In the genomic region with DNA sequence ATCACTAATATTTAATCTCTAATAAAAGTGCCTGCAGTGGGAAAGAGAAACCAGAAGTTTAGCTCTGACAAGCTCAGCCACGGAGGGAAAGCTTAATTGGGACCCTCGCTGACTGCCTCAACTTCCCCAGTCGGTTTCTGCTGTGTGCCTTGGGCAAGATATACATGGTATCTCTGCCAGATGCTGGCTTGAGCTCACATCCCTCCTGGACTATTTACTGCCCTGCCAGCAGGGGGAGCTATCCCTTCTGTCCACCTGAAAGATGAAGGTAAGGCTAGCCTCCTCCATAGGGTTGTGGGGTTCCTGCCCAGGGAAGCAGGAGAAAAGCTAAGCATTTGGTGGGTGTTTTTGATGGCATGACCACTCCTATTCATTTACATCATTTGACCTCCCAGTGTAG, we compare ENCODE assay signal across 9 mouse cellular contexts. TPM values are rescaled to one million over a fixed set of nuclear protein-coding genes. Genes with fewer than 3 reads are reported as not detected.
A peak's percentile ranks its signal among the peaks of the same experiment; 100 is the strongest.
DNase-seq lines count a peak whose midpoint lies in the region; ATAC-seq and TF ChIP-seq lines count a peak whose summit lies in the region.
"Had no signal": no experiment of that assay in that cellular context is flagged by ENCODE, and none has a peak within 500 bp of the region (broad histone marks: within the 10 kb centered on the region; RNA-seq: fewer than 3 reads in every experiment).

No protein-coding gene starts in this region.

- DNase-seq in kidney, postnatal 0 days (ENCODE audit: low spot score), result no peak
- DNase-seq in 3T3-L1 (ENCODE audit: low read depth, low spot score), result peak; percentile 25
- peak; percentile 45 for DNase-seq in CD4-positive helper T cell, adult 2 months (ENCODE audit: low read depth, low spot score)
- peak; percentile 28 for DNase-seq in brain, adult 2 months (ENCODE audit: low read depth, low spot score)
- no peak for DNase-seq in forebrain, embryonic 10.5 days (ENCODE audit: extremely low spot score, low spot score)
- DNase-seq in layer of hippocampus, postnatal 36 days, result no peak

- no peak for ATAC-seq in kidney, postnatal 0 days (replicated peaks; ENCODE audit: low FRiP score, low read depth)
- no peak for ATAC-seq in kidney, embryonic 16.5 days (ENCODE audit: low FRiP score, low TSS enrichment)
- no peak for ATAC-seq in hindbrain, embryonic 16.5 days

- no peak overlapping the region for H3K4me3 ChIP-seq in kidney, postnatal 0 days (replicated peaks; ENCODE audit: low read depth, low read length)
- no peak overlapping the region for H3K4me3 ChIP-seq in kidney, embryonic 16.5 days (ENCODE audit: low read length)
- no peak overlapping the region for H3K4me3 ChIP-seq in forebrain, embryonic 10.5 days
- H3K4me3 ChIP-seq in hindbrain, embryonic 16.5 days (ENCODE audit: low read length), result no peak overlapping the region
- H3K4me3 ChIP-seq: embryonic facial prominence, embryonic 15.5 days had no signal

- H3K4me2 ChIP-seq in kidney, postnatal 0 days (ENCODE audit: low read length), result no peak overlapping the region
- no peak overlapping the region for H3K4me2 ChIP-seq in kidney, embryonic 16.5 days (replicated peaks; ENCODE audit: low read depth, low read length)
- no peak overlapping the region for H3K4me2 ChIP-seq in hindbrain, embryonic 16.5 days (ENCODE audit: low read length)

- H3K4me1 ChIP-seq in kidney, postnatal 0 days (replicated peaks; ENCODE audit: insufficient read depth, low read length), result no peaks in the 10 kb centered on the region
- H3K4me1 ChIP-seq in kidney, embryonic 16.5 days (ENCODE audit: insufficient read depth, low read length), result 0 out of 2 replicates have a peak, but pooled peaks cover 3% of the 10 kb centered on the region
- peaks cover 6% of the 10 kb centered on the region for H3K4me1 ChIP-seq in forebrain, embryonic 10.5 days
- no peaks in the 10 kb centered on the region for H3K4me1 ChIP-seq in hindbrain, embryonic 16.5 days (ENCODE audit: control insufficient read depth, insufficient read depth, low read depth, low read length)

- H3K27ac ChIP-seq in kidney, postnatal 0 days, result no peak overlapping the region
- no peak overlapping the region for H3K27ac ChIP-seq in kidney, embryonic 16.5 days (ENCODE audit: low read length)
- H3K27ac ChIP-seq in forebrain, embryonic 10.5 days, result no peak overlapping the region
- H3K27ac ChIP-seq in hindbrain, embryonic 16.5 days (ENCODE audit: low read depth, low read length), result no peak overlapping the region
- H3K27ac ChIP-seq: embryonic facial prominence, embryonic 15.5 days had no signal

- no peaks in the 10 kb centered on the region for H3K36me3 ChIP-seq in kidney, postnatal 0 days (ENCODE audit: insufficient read depth, low read length)
- H3K36me3 ChIP-seq in kidney, embryonic 16.5 days (ENCODE audit: insufficient read depth, low read length), result no peaks in the 10 kb centered on the region
- H3K36me3 ChIP-seq in forebrain, embryonic 10.5 days (replicated peaks), result no peaks in the 10 kb centered on the region
- no peaks in the 10 kb centered on the region for H3K36me3 ChIP-seq in hindbrain, embryonic 16.5 days (ENCODE audit: control insufficient read depth, insufficient read depth, low read length)
- H3K36me3 ChIP-seq: embryonic facial prominence, embryonic 15.5 days had no signal

- H3K9me3 ChIP-seq in kidney, postnatal 0 days (replicated peaks; ENCODE audit: low read length), result no peaks in the 10 kb centered on the region
- H3K9me3 ChIP-seq in kidney, embryonic 16.5 days (ENCODE audit: low read length), result no peaks in the 10 kb centered on the region
- H3K9me3 ChIP-seq in forebrain, embryonic 10.5 days, result no peaks in the 10 kb centered on the region
- no peaks in the 10 kb centered on the region for H3K9me3 ChIP-seq in hindbrain, embryonic 16.5 days (ENCODE audit: control insufficient read depth, low read length)
- H3K9me3 ChIP-seq: embryonic facial prominence, embryonic 15.5 days had no signal

- peak; percentile 65 for TF ChIP-seq CTCF in kidney, postnatal 0 days (IDR thresholded peaks at IDR 0.05; ENCODE audit: low read depth)

- no peak overlapping the region for H3K9ac ChIP-seq in kidney, postnatal 0 days (ENCODE audit: low read depth, low read length)
- H3K9ac ChIP-seq in kidney, embryonic 16.5 days (replicated peaks; ENCODE audit: low read length), result no peak overlapping the region
- H3K9ac ChIP-seq in hindbrain, embryonic 16.5 days (ENCODE audit: low read depth, low read length), result no peak overlapping the region
- H3K9ac ChIP-seq: embryonic facial prominence, embryonic 15.5 days had no signal

- H3K27me3 ChIP-seq in kidney, postnatal 0 days (ENCODE audit: insufficient read depth, low read length), result no peaks in the 10 kb centered on the region
- H3K27me3 ChIP-seq in kidney, embryonic 16.5 days (ENCODE audit: insufficient read depth, low read length), result peaks cover 8% of the 10 kb centered on the region
- H3K27me3 ChIP-seq in forebrain, embryonic 10.5 days (ENCODE audit: poor library complexity, severe bottlenecking), result no peaks in the 10 kb centered on the region
- no peaks in the 10 kb centered on the region for H3K27me3 ChIP-seq in hindbrain, embryonic 16.5 days (replicated peaks; ENCODE audit: control insufficient read depth, insufficient read depth, low read length)
- H3K27me3 ChIP-seq: embryonic facial prominence, embryonic 15.5 days had no signal

- WGBS in kidney, postnatal 0 days, result 73% methylated on average over 3 of the region's 3 CpGs
- 71% methylated on average over 3 of the region's 3 CpGs for WGBS in kidney, embryonic 16.5 days
- WGBS in forebrain, embryonic 10.5 days, result 74% methylated on average over 3 of the region's 3 CpGs
- WGBS in hindbrain, embryonic 16.5 days, result 82% methylated on average over 3 of the region's 3 CpGs

RNA-seq across cellular contexts. Expression of a gene that starts 43.8 kb away (rescaled TPM):
- 0.14 and 0.20 TPM in 2 replicates for polyA plus RNA-seq in kidney, postnatal 0 days (2015; fragmentation: Nextera tagmentation; extraction: Ambion mirVana)
- 0.16 and 0.40 TPM in 2 replicates for polyA plus RNA-seq in kidney, embryonic 16.5 days (2015; fragmentation: Nextera tagmentation; extraction: Ambion mirVana)
- polyA plus RNA-seq in forebrain, embryonic 10.5 days (2016; fragmentation: Nextera tagmentation; extraction: Ambion mirVana), result 0.57 and 0.66 TPM in 2 replicates
- 0.35 TPM in 2 replicates for polyA plus RNA-seq in hindbrain, embryonic 16.5 days (2015; fragmentation: Nextera tagmentation; extraction: Ambion mirVana)
- total RNA-seq in layer of hippocampus, postnatal 36 days (2021), result 1 to 10 TPM; 1.5 to 1.9 TPM

Comparison
In these comparisons a context has a peak if more than half of its experiments do, and no peak if none do; other contexts are left out.
1. DNase-seq: peak in 3T3-L1 (single experiment), CD4-positive helper T cell, adult 2 months (single experiment) and brain, adult 2 months (single experiment); none in kidney, postnatal 0 days (single experiment), forebrain, embryonic 10.5 days (single experiment) and layer of hippocampus, postnatal 36 days (0 of 2).